Mouse (Mus musculus) granulocyte monocyte progenitor cell, adult 5-6 weeks (primary cell): ENCODE results near the gene Palm2. TPM values are rescaled to one million over a fixed set of nuclear protein-coding genes. Genes with fewer than 3 reads are reported as not detected.

Experiments used
- ATAC-seq: replicated peaks from 2 replicates; pipeline ENCODE4 v1.8.0; 2016; ENCODE audit warnings: mild to moderate bottlenecking, moderate TSS enrichment, inconsistent platforms; ENCODE audit not compliant: poor library complexity, severe bottlenecking
- total RNA-seq, 2 experiments: library from RNA; stranded (forward) in 1 of 2; stranded (reverse) in 1 of 2; fragments of 200-712, 200-1000 nt in 1 of 2; fragments of >200 nt in 1 of 2; fragmentation: Nextera tagmentation in 1 of 2; gene quantifications; 2 replicates each; pipeline ENCODE4 v1.2.3; 2014 to 2017

Gene Palm2
- total RNA-seq, 2 experiments from 2014 or later: not detected

- ATAC-seq: no peak
Measured at GRCm38 (mm10) chr4:57733445-57733844, 299.4 kb downstream of the Palm2 start.

DNA sequence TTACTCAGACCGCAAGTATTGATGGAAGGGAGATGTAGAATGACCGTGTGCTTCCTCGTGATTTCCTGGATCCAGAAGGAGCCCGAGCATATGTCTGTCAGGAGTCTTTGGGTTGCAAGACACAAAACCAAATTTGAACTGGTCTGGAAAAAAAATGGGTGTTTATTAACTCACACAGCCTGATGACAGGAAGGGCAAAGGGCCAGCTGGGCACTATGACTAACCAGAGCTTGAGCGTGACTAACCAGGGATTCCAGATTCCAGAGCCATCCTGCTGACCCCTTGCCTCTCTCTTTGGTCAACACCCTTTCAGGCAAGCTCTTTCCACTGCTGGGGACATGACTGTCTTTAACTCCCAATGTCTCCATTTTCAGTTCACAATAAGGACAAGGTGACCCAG lies 301.4 kb downstream of the Palm2 start:
- ATAC-seq: no peak

DNA sequence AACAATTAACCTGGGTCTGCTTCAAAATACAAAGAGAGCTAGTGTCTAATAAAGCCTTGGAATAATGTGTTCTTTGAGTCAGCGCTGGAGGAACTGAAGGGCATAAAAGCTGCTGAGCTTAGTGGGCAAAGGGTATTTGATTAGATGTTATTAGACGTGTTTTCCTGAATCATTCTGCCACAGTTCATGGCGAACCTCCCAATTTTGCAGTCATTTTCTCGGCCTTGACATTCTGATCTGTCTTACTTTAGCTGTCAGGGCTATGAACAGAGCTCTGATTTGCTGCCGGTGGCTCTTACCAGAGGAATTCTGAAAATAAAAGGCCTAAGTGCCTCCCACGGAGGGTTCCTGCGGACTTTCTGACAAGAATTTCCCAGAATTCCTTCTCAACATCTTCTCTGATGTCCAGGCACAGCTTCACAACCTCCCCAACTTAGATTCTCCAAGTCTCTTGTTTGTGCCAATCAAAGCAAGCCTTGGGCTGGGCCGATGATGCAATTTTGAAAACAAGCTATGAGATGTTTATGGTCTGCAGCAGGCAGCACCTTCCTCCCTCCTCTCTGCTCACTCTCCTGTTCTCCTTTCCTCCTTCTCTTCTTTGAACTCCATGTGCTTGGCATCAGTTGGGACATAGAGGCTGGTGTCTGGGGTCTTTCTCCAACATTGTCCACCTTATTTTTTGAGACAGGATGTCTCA lies 305.0 kb downstream of the Palm2 start:
- no peak for ATAC-seq

DNA sequence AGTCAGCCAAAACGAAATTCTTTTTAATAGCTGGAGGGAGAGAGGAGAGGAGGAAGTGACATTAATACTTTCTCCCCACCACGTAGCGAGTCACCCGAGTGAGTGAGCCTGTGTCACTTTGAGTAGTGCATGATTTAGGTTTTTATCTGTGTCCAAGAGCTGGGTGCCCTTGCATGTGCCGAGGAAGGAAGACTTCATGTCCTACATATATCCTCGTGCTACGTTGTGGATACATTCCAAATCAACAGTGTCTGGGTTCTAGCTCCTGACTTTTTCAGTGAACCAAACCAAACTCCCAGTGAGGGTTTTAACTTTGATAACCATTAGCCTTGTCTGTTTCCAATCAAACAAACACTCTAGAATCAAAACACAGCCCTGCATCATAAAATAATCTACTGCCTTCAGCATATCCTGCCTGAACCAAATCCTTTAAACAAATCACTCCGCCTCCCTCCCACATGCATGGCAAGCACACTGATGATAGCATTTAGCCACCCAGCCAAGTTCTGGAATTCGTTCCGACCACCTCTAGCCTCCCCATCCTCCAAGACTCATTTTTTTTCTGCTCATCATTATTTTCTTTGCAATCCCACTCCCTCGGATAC lies 309.4 kb downstream of the Palm2 start:
- ATAC-seq: no peak

DNA sequence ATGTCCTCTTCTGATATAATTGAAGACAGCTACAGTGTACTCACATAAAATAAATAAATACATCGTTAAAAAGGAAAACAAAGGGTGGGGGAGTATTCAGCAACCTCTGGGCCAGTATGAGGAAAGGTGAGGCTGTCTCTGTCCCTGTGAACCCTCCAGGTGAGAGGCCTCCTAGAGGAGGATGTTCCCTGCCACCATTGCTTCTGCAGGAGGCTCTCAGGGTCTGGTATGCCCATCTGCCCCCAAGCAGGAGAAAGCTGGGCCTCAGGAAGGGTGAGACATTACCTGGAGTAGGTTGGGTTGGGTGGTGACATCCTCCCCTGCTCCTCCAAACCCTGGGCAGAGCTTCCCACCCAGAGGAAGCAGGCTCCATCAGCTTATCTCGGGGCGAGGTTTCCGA lies 316.6 kb downstream of the Palm2 start:
- no peak for ATAC-seq

DNA sequence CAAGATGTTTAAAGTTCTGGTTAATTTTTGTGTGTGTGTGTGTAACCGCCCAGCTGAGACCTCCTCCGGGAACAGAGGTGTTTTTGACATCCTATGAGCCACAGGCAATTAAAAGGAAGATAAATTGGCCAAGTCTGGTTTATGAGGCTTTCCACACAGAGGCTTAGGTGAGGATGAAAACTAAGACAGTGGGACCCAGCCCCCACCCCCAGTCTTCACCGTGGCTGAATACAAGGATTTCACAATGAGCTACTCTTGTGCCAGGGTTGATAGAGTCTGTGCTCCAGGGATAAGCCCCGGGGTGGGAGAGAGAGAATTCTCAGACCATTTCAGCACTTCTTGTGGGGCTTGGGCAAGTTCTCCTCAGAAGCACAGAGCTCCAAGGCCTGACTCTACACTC lies 317.0 kb downstream of the Palm2 start:
- ATAC-seq: no peak

DNA sequence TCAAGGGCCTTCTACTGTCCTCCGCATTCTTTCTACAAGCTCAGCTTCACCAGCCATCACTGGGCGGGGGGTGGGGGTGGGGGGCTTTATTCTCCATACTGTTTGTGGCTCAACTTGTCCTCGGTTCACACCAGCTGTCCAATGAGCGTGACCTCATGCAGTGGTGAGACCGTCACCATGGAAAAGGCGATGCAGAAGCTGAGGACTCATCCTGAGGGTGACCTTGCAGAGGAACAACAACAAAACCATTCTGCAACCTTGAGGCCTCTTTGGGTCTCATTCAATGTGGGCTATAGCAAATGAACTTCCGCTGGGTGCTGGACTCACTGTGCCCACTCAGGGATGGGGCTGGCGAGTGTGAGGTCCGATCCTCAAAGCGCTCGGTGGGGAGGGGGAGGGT lies 317.5 kb downstream of the Palm2 start:
- no peak for ATAC-seq

- no peak for ATAC-seq
Measured at GRCm38 (mm10) chr4:57755085-57755484, 321.0 kb downstream of the Palm2 start.

GRCm38 (mm10) chr4:57757997-57758396 lies 323.9 kb downstream of the Palm2 start:
- no peak for ATAC-seq

Other genes starting within 250 kb of the Palm2 start
- gene Ptpn3, start 132.4 kb upstream of the Palm2 start, total RNA-seq (2014; fragmentation: Nextera tagmentation): 1.9 and 5.9 TPM in 2 replicates
- gene Ptpn3, start 132.4 kb upstream of the Palm2 start, total RNA-seq (2017): 0.99 and 8.9 TPM in 2 replicates
- gene Pakap, start 133.9 kb downstream of the Palm2 start, total RNA-seq (2014; fragmentation: Nextera tagmentation): not detected in 2 replicates
- gene Pakap, start 133.9 kb downstream of the Palm2 start, total RNA-seq (2017): 0.10 TPM in 1 of 2 replicates, not detected in the other